Mouse (Mus musculus) cerebellum, postnatal 4 days (tissue): ENCODE measurements around the gene Cdh13.
A peak's percentile ranks its signal among the peaks of the same experiment; 100 is the strongest.

ENCODE experiments used
- DNase-seq, 2 experiments: peaks; one replicate each; pipeline ENCODE4 v3.0.0; 2022; ENCODE audit warnings: low spot score in 2 of 2, mixed read lengths in 1 of 2

Cdh13 gene

GRCm38 (mm10) chr8:118296477-118296876 lies 12.9 kb downstream of the Cdh13 start:
- no peak for DNase-seq

GRCm38 (mm10) chr8:118306957-118307356 lies 23.4 kb downstream of the Cdh13 start:
- DNase-seq: no peak

GRCm38 (mm10) chr8:118309106-118309505 lies 25.6 kb downstream of the Cdh13 start:
- no peak for DNase-seq

GRCm38 (mm10) chr8:118313426-118314187 lies 30.1 kb downstream of the Cdh13 start:
- no peak for DNase-seq

- DNase-seq: no peak
Measured at GRCm38 (mm10) chr8:118314188-118314563, 30.6 kb downstream of the Cdh13 start.

GRCm38 (mm10) chr8:118314932-118315331 lies 31.4 kb downstream of the Cdh13 start:
- no peak for DNase-seq

- no peak for DNase-seq
Measured at GRCm38 (mm10) chr8:118316440-118316839, 32.9 kb downstream of the Cdh13 start.

- no peak for DNase-seq
Measured at GRCm38 (mm10) chr8:118320566-118320965, 37.0 kb downstream of the Cdh13 start.

GRCm38 (mm10) chr8:118323421-118323820 lies 39.9 kb downstream of the Cdh13 start:
- no peak for DNase-seq

- DNase-seq: no peak
Measured at GRCm38 (mm10) chr8:118334933-118335332, 51.4 kb downstream of the Cdh13 start.

GRCm38 (mm10) chr8:118339711-118340110 lies 56.2 kb downstream of the Cdh13 start:
- DNase-seq: no peak

GRCm38 (mm10) chr8:118343267-118343666 lies 59.7 kb downstream of the Cdh13 start:
- peak in 1 of 2 experiments; percentile 17 for DNase-seq

GRCm38 (mm10) chr8:118348710-118349489 lies 65.4 kb downstream of the Cdh13 start:
- no peak for DNase-seq

- no peak for DNase-seq
Measured at GRCm38 (mm10) chr8:118350136-118350535, 66.6 kb downstream of the Cdh13 start.

GRCm38 (mm10) chr8:118353022-118353421 lies 69.5 kb downstream of the Cdh13 start:
- DNase-seq: no peak

- DNase-seq: no peak
Measured at GRCm38 (mm10) chr8:118357067-118357466, 73.5 kb downstream of the Cdh13 start.

- no peak for DNase-seq
Measured at GRCm38 (mm10) chr8:118357596-118357995, 74.1 kb downstream of the Cdh13 start.

GRCm38 (mm10) chr8:118363781-118364180 lies 80.2 kb downstream of the Cdh13 start:
- DNase-seq: no peak

- no peak for DNase-seq
Measured at GRCm38 (mm10) chr8:118373092-118373491, 89.6 kb downstream of the Cdh13 start.

- DNase-seq: no peak
Measured at GRCm38 (mm10) chr8:118374738-118375137, 91.2 kb downstream of the Cdh13 start.

GRCm38 (mm10) chr8:118376791-118377190 lies 93.3 kb downstream of the Cdh13 start:
- peak in 1 of 2 experiments; percentile 16 for DNase-seq

GRCm38 (mm10) chr8:118378985-118379384 lies 95.5 kb downstream of the Cdh13 start:
- no peak for DNase-seq

GRCm38 (mm10) chr8:118379657-118380056 lies 96.1 kb downstream of the Cdh13 start:
- DNase-seq: peak in 1 of 2 experiments; percentile 29
